Mouse (Mus musculus): ENCODE measurements around the gene Ddt. TPM values are rescaled to one million over a fixed set of nuclear protein-coding genes. Genes with fewer than 3 reads are reported as not detected.
"Not testable (repeated sequence)": the region's sequence is repeated elsewhere in the genome, so short reads cannot be mapped to it uniquely, and the experiment has no call there.

Ddt gene
- polyA plus RNA-seq, 1 experiment from 2014 or later = 55.9 TPM

DNA sequence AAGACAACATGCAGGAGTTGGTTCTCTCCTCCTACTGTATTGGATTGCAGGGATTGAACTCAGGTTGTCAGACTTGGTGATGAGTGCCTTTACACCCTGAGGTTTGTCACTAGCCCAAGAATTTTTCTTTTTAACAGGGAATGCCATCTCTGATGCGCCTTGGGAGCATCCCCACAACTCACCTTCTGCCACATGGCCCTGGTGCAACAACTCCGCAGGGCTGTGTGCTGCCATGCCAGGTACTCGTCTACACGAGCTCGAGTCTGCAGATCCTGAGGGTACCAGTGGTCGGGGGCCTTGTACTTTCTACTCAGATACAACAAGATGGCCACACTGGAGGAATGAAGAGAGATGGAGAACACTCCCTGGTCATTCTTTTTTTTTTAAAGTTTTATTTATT is 3.3 kb upstream of the Ddt start:
- WGBS = 92% methylated on average over 6 of the region's 6 CpGs
- Histone ChIP-seq H3K4me2 (ENCODE audit: low read length) (no peak overlapping the region), H3K9ac (replicated peaks; ENCODE audit: low read depth, low read length) (no peak overlapping the region), H3K9me3 (ENCODE audit: control insufficient read depth, low read length) (no peaks in the 10 kb centered on the region), H3K4me1 (replicated peaks; ENCODE audit: control insufficient read depth, insufficient read depth, low read length) (peaks cover 18% of the 10 kb centered on the region), H3K36me3 (ENCODE audit: control insufficient read depth, insufficient read depth) (no peaks in the 10 kb centered on the region), H3K27me3 (replicated peaks; ENCODE audit: control insufficient read depth, insufficient read depth, low read length) (peaks cover 16% of the 10 kb centered on the region), H3K27ac (ENCODE audit: low read length) (no peak overlapping the region), H3K4me3 (replicated peaks; ENCODE audit: low read length) (no peak overlapping the region)
- ATAC-seq = no peak

DNA sequence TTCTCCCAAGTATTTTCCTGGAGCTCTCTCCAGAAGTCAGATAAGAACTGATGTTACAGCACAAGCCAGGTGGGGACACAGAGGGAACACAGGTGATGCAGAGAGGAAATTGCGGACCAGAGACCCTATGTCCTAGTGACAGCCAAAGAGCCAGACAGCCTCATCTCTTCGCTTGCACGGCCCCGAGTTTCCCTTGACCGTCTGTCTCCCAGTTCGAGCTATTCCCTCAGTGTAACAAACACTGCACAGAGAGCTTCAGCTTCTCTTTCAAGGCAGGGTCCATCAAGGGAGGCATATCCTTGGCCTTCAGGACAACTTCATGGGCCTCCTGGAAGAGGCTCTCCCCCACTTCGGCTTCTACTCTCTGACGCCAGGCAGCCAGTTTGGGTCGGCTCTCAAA is 1.4 kb upstream of the Ddt start:
- Histone ChIP-seq H3K27me3 (replicated peaks; ENCODE audit: control insufficient read depth, insufficient read depth, low read length) (peaks cover 7% of the 10 kb centered on the region), H3K4me2 (ENCODE audit: low read length) (no peak overlapping the region), H3K36me3 (ENCODE audit: control insufficient read depth, insufficient read depth) (no peaks in the 10 kb centered on the region), H3K9me3 (ENCODE audit: control insufficient read depth, low read length) (no peaks in the 10 kb centered on the region), H3K9ac (replicated peaks; ENCODE audit: low read depth, low read length) (no peak overlapping the region), H3K4me1 (replicated peaks; ENCODE audit: control insufficient read depth, insufficient read depth, low read length) (peaks cover 9% of the 10 kb centered on the region), H3K27ac (ENCODE audit: low read length) (no peak overlapping the region), H3K4me3 (replicated peaks; ENCODE audit: low read length) (no peak overlapping the region)
- no peak for ATAC-seq
- WGBS = 95% methylated on average over 9 of the region's 9 CpGs

DNA sequence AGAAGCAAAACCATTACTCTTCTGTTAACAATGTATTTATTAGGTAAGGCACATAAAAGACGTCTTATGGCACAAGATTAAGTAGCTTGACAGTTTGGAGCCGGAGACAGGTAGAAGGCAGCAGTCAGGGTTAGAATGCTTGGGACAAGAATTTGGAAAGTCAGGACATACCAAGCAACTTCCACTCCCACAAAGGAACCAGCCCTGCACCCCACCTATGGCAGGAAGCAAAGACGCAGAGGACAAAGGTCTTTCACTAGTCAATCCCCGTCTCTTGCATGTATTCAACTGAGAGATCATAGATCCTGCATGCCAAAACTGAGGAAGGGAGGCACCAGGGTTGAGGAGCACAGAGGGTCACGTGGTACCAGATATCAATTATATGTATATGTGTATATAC is 888 bp upstream of the Ddt start:
- H3K27ac ChIP-seq (ENCODE audit: low read length) = no peak overlapping the region
- ATAC-seq = no peak
- H3K4me3 ChIP-seq (replicated peaks; ENCODE audit: low read length) = no peak overlapping the region
- H3K9ac ChIP-seq (replicated peaks; ENCODE audit: low read depth, low read length) = no peak overlapping the region
- 87% methylated on average over 5 of the region's 5 CpGs for WGBS
- H3K27me3 ChIP-seq (replicated peaks; ENCODE audit: control insufficient read depth, insufficient read depth, low read length) = peaks cover 3% of the 10 kb centered on the region
- no peak overlapping the region for H3K4me2 ChIP-seq (ENCODE audit: low read length)
- no peaks in the 10 kb centered on the region for H3K36me3 ChIP-seq (ENCODE audit: control insufficient read depth, insufficient read depth)
- no peaks in the 10 kb centered on the region for H3K9me3 ChIP-seq (ENCODE audit: control insufficient read depth, low read length)
- peaks cover 9% of the 10 kb centered on the region for H3K4me1 ChIP-seq (replicated peaks; ENCODE audit: control insufficient read depth, insufficient read depth, low read length)

DNA sequence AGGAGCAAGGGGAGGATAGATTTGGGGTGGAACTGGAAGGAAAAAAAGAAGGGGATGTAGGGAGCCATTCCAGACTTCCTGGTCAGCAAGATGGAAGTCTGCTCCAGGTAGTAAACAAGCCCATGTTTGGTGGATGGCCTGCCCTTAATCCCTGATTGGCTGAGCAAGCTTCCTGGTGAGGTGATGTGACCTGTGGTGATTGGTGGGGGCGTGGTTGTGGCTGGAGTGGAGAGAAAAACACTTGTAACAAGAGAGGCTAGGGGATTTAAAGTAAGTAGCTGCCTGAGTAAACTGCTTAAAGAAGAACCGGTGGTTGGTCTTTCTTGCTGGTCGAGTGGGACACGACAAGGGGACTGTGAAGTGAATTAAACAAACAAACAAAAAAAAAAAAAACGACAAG is 5.5 kb downstream of the Ddt start:
- ATAC-seq; H3K27me3 ChIP-seq (replicated peaks; ENCODE audit: control insufficient read depth, insufficient read depth, low read length); H3K9ac ChIP-seq (replicated peaks; ENCODE audit: low read depth, low read length); H3K4me2 ChIP-seq (ENCODE audit: low read length); H3K9me3 ChIP-seq (ENCODE audit: control insufficient read depth, low read length); H3K4me3 ChIP-seq (replicated peaks; ENCODE audit: low read length); H3K27ac ChIP-seq (ENCODE audit: low read length); H3K36me3 ChIP-seq (ENCODE audit: control insufficient read depth, insufficient read depth): not testable (repeated sequence)
- peaks cover 19% of the 10 kb centered on the region for H3K4me1 ChIP-seq (replicated peaks; ENCODE audit: control insufficient read depth, insufficient read depth, low read length)
- WGBS = 32% methylated on average over 5 of the region's 5 CpGs

DNA sequence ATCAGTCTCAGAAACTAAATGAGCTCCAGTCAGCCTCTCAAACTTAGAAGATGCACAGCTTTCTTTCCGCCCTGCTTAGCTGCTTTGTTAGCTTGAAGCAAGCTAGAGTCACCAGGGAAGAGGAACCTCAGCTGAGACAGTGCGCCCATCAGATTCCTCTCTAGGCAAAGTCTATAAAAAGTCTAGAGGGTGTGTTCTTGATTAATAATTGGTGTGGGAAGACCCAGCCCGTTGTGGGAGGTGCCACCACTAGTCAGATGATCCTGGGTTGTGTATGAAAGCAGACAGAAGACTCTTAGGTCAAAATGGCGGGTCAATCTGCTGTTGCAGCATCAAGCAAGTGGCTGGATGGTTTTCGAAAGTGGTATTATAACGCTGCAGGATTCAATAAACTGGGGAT is 6.4 kb downstream of the Ddt start:
- WGBS = 91% methylated on average over 6 of the region's 6 CpGs
- Histone ChIP-seq H3K4me3 (replicated peaks; ENCODE audit: low read length) (no peak overlapping the region), H3K9me3 (ENCODE audit: control insufficient read depth, low read length) (no peaks in the 10 kb centered on the region), H3K27ac (ENCODE audit: low read length) (no peak overlapping the region), H3K9ac (replicated peaks; ENCODE audit: low read depth, low read length) (no peak overlapping the region), H3K4me1 (replicated peaks; ENCODE audit: control insufficient read depth, insufficient read depth, low read length) (peaks cover 16% of the 10 kb centered on the region), H3K27me3 (replicated peaks; ENCODE audit: control insufficient read depth, insufficient read depth, low read length) (no peaks in the 10 kb centered on the region), H3K4me2 (ENCODE audit: low read length) (no peak overlapping the region), H3K36me3 (ENCODE audit: control insufficient read depth, insufficient read depth) (no peaks in the 10 kb centered on the region)
- ATAC-seq = no peak

DNA sequence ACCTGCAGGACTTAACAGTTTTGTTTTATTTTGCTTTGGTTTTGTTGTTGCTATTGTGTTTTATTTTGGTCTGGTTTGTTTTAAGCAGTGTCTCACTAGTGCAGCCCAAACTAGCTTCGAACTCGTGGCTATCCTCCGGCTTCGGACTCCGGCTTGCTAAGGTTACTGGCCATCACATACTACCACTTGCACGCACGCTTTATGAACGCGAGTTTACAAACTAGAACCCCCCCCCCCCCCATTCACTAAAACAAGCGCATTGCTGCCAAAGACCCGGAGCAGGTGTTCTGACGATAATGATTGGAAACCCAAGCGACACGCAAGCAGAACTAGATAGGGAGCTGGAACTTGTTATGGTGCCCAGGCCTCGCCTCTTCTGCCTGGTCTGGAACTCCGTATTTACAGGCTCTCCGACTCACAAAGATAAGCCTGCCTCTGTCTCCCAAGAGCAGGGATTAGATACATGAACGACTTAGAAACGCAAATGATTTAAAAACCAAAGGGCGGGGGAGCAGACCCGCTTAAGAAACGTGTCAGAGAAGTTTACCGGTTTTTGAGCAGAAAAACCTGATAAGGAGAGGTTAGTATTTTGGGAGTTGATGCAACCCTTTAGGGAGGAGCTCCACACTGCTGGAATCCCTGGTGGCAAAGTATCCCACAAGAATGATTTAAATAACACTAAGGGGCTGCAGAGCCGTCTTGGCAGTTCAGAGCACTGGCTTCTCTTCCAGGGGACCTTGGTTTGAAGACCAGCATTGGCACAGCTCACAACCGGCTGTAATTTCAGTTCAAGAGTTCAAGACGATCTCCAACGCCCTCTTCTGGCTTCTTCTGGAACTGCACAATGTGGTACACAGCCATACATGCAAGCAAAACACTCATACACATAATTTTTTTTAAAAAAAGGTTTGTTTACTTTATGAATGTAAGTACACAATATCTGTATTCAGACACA is 8.4 kb downstream of the Ddt start:
- Histone ChIP-seq H3K36me3 (ENCODE audit: control insufficient read depth, insufficient read depth) (no peaks in the 10 kb centered on the region), H3K9ac (replicated peaks; ENCODE audit: low read depth, low read length) (peak overlapping the region; percentile 40), H3K27ac (ENCODE audit: low read length) (peak overlapping the region; percentile 62), H3K4me1 (replicated peaks; ENCODE audit: control insufficient read depth, insufficient read depth, low read length) (peaks cover 16% of the 10 kb centered on the region), H3K9me3 (ENCODE audit: control insufficient read depth, low read length) (no peaks in the 10 kb centered on the region), H3K27me3 (replicated peaks; ENCODE audit: control insufficient read depth, insufficient read depth, low read length) (no peaks in the 10 kb centered on the region), H3K4me3 (replicated peaks; ENCODE audit: low read length) (peak overlapping the region; percentile 89), H3K4me2 (ENCODE audit: low read length) (peak overlapping the region; percentile 78)
- peak; percentile 34 for ATAC-seq
- 1% methylated on average over 27 of the region's 27 CpGs for WGBS

DNA sequence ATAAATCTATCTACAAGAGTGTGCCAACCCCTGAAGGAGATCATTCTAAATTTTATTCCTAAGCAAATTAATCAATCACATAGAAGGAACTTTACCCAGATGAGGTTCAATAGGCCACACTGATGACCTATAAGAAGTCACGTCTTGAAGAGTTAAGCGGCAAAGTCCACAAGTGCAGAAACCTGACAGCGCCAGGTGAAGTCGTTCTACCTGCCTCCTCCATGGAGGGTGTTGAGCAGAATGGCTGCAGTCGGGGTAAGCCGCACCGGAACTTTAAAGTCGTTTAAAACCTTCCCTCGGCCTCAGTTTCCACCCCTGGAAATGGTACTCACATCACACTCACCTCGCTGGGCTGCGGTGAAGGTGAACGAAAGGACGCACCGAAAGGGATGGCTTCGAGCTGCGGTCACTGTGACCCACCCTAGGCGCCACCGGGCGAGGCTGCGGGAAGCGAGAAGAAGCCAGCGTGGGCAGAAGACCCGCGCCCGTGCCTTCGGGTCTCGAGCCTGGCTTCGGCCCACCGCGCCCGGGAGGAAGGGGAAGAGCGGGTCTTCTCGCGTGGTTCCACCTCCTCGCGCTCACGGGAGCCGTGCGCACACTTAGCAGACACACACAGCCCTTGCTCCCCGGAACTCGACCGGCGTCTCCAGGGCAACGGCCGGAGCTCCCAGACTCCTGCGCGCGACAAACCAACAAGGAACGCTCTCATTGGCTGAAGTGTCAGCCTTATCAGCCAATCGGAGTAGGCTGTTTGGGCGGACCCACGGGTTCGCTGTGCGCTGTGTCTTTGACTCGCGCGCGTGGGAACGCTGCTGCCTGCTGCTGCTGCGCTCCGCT is 9.3 kb downstream of the Ddt start, which contains the start of gene Cabin1:
Gene Cabin1 (minus strand): TSS at position 660 of the 837 bp plus-strand sequence.
- peak; percentile 99 for ATAC-seq
- Histone ChIP-seq H3K4me2 (ENCODE audit: low read length) (peak within 1 kb of the TSS; percentile 94), H3K36me3 (ENCODE audit: control insufficient read depth, insufficient read depth) (no peaks in the 10 kb centered on the region), H3K27me3 (replicated peaks; ENCODE audit: control insufficient read depth, insufficient read depth, low read length) (no peaks in the 10 kb centered on the region), H3K4me1 (replicated peaks; ENCODE audit: control insufficient read depth, insufficient read depth, low read length) (peaks cover 16% of the 10 kb centered on the region), H3K4me3 (replicated peaks; ENCODE audit: low read length) (peak within 1 kb of the TSS; percentile 89), H3K27ac (ENCODE audit: low read length) (peak within 1 kb of the TSS; percentile 67), H3K9me3 (ENCODE audit: control insufficient read depth, low read length) (no peaks in the 10 kb centered on the region), H3K9ac (replicated peaks; ENCODE audit: low read depth, low read length) (peak within 1 kb of the TSS; percentile 86)
- WGBS = under 1% methylated on average over 61 of the region's 61 CpGs

DNA sequence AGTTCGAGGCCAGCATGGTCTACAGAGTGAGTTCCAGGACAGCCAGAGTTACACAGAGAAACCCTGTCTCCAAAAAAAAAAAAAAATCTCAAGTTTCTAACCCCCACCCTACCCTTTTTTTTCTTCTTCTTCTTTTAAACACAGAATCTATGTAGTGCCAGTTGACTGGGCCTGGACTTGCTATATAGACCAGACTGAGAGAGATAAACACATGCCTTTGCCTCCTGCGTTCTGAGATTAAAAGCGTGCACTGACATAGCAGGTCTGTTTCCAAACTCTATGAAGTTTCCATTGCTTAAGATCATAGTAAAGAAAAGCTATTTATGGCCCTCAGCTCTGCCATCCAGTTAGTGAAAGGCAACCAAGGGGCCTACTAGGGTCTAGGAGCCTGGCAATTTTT is 10.8 kb downstream of the Ddt start:
- H3K4me3 ChIP-seq (replicated peaks; ENCODE audit: low read length) = no peak overlapping the region
- 97% methylated on average over 3 of the region's 3 CpGs for WGBS

DNA sequence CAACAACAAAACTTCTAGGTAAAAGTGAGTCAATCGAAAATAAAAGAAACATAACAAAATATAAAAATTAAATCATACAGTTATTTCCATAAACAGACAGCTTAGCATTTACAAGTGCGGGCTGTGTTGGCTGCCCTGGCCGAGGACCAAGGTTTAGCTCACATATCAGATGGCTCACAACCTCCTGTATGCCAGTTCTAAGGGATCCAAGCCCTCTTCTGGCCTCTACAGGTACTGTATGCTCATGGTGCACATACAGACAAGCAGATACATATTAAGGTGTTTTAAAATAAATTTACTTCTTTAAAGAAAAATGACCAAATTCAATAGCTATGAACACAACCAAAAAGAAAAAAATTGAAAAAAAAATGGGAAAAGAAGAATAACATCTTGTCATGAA is 12.9 kb downstream of the Ddt start:
- Histone ChIP-seq H3K4me3 (replicated peaks; ENCODE audit: low read length) (no peak overlapping the region), H3K9me3 (ENCODE audit: control insufficient read depth, low read length) (no peaks in the 10 kb centered on the region), H3K36me3 (ENCODE audit: control insufficient read depth, insufficient read depth) (no peaks in the 10 kb centered on the region), H3K4me1 (replicated peaks; ENCODE audit: control insufficient read depth, insufficient read depth, low read length) (peaks cover 16% of the 10 kb centered on the region), H3K27ac (ENCODE audit: low read length) (no peak overlapping the region), H3K4me2 (ENCODE audit: low read length) (no peak overlapping the region), H3K9ac (replicated peaks; ENCODE audit: low read depth, low read length) (no peak overlapping the region), H3K27me3 (replicated peaks; ENCODE audit: control insufficient read depth, insufficient read depth, low read length) (no peaks in the 10 kb centered on the region)
- 97% methylated on average over 3 of the region's 3 CpGs for WGBS
- no peak for ATAC-seq

More for the DNA sequence above, 10.8 kb downstream of the Ddt start:
- Histone ChIP-seq H3K9ac (replicated peaks; ENCODE audit: low read depth, low read length) (no peak overlapping the region), H3K9me3 (ENCODE audit: control insufficient read depth, low read length) (no peaks in the 10 kb centered on the region), H3K27ac (ENCODE audit: low read length) (no peak overlapping the region), H3K4me2 (ENCODE audit: low read length) (no peak overlapping the region), H3K27me3 (replicated peaks; ENCODE audit: control insufficient read depth, insufficient read depth, low read length) (no peaks in the 10 kb centered on the region), H3K4me1 (replicated peaks; ENCODE audit: control insufficient read depth, insufficient read depth, low read length) (peaks cover 16% of the 10 kb centered on the region), H3K36me3 (ENCODE audit: control insufficient read depth, insufficient read depth) (no peaks in the 10 kb centered on the region)
- ATAC-seq = no peak
